Mouse (Mus musculus) heart, adult 2 months (tissue): Measurements from ENCODE around the gene Dusp12.

Experiments
- CTCF ChIP-seq: fragments of 200-600 bp; IDR thresholded peaks from 2 replicates; pipeline ENCODE4 v1.8.1; 2022; ENCODE audit warnings: antibody characterized with exemption, mild to moderate bottlenecking, moderate library complexity
- EP300 ChIP-seq: fragments of 200-500 bp; IDR thresholded peaks from 2 replicates; pipeline ENCODE4 v1.6.1; 2011; ENCODE audit warnings: low read depth, low read length, control low read depth; ENCODE audit not compliant: insufficient read depth
- POLR2A ChIP-seq: fragments of 200-500 bp; IDR thresholded peaks from 2 replicates; pipeline ENCODE4 v1.6.1; 2011; ENCODE audit warnings: mild to moderate bottlenecking, low read depth, low read length, control low read depth; ENCODE audit not compliant: insufficient read depth

DNA sequence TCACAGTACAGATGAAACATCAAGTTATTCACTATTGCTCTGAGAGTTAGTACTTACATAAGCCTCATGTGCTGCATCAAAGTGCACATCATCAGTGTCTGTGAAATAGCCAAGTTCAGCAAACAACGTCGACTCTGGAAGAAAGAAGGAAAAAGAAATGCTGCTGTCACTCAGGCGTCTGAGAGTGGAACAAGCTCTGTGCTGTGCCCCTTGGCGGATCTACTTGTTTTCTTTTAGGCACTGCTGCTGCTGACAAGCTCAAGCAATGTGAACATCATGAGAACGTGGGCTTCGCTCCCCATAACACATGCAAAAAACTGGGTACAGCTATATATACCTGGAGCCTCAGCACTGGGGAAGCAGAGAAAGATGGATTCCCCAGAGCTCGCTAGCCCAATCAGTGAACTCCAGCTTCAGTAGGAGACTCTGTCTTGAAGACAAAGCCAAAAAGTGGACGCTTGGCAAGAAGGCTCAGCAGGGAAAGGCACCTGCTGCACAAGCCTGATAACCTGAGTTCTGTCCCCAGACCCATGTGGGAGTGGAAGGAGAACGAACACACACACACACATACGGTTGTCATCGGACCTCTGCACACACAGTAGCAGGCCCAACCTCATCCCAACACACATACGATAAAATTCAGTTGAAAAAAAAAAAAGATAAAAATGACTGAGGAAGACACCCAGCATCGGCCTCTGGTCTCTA is 30.1 kb downstream of the Dusp12 start:
- no peak for TF ChIP-seq CTCF
- TF ChIP-seq POLR2A: no peak
- no peak for TF ChIP-seq EP300
